Mouse (Mus musculus): Measurements from ENCODE around the gene Syvn1.

The Syvn1 gene

GRCm38 (mm10) chr19:6070571-6071250, 24.3 kb downstream of the Syvn1 start:
- DNase-seq, result no peak

- no peak for DNase-seq
Measured at GRCm38 (mm10) chr19:6071261-6071660, 24.9 kb downstream of the Syvn1 start.

- DNase-seq, result no peak
Measured at GRCm38 (mm10) chr19:6073889-6074288, 27.5 kb downstream of the Syvn1 start.

GRCm38 (mm10) chr19:6076564-6077393, 30.4 kb downstream of the Syvn1 start, which contains the start of gene Vps51:
TSS of gene Vps51 (minus strand) at chr19:6077231.
- peak; percentile 87 for DNase-seq

GRCm38 (mm10) chr19:6079983-6080480, 33.7 kb downstream of the Syvn1 start, which contains the start of gene Tmem262:
TSS of gene Tmem262 (plus strand) at chr19:6080033.
- DNase-seq, result no peak

GRCm38 (mm10) chr19:6082156-6082555, 35.8 kb downstream of the Syvn1 start, which contains the start of gene Gm28374:
TSS of gene Gm28374 (minus strand) at chr19:6082256.
- DNase-seq, result no peak

- DNase-seq, result peak; percentile 95
Measured at GRCm38 (mm10) chr19:6084478-6085248, 38.3 kb downstream of the Syvn1 start, which contains the start of the genes Zfpl1 and Cdca5. TSS of gene Zfpl1 (minus strand) at chr19:6084956. TSS of gene Cdca5 (plus strand) at chr19:6084983.

- peak; percentile 48 for DNase-seq
Measured at GRCm38 (mm10) chr19:6085417-6085879, 39.1 kb downstream of the Syvn1 start.

GRCm38 (mm10) chr19:6088841-6089240, 42.5 kb downstream of the Syvn1 start:
- no peak for DNase-seq

GRCm38 (mm10) chr19:6094119-6094518, 47.7 kb downstream of the Syvn1 start, which contains the start of gene AC131692.1:
TSS of gene AC131692.1 (plus strand) at chr19:6094419.
- no peak for DNase-seq

- no peak for DNase-seq
Measured at GRCm38 (mm10) chr19:6097847-6098246, 51.5 kb downstream of the Syvn1 start.

- no peak for DNase-seq
Measured at GRCm38 (mm10) chr19:6101186-6101585, 54.8 kb downstream of the Syvn1 start.

- DNase-seq, result no peak
Measured at GRCm38 (mm10) chr19:6102169-6102853, 55.9 kb downstream of the Syvn1 start.
